7 mouse cellular contexts compared by ENCODE assay signal in genomic region chr11:69366157-69366854, GRCm38 (mm10). TPM values are rescaled to one million over a fixed set of nuclear protein-coding genes. Genes with fewer than 3 reads are reported as not detected.
A peak's percentile ranks its signal among the peaks of the same experiment; 100 is the strongest.
DNase-seq lines count a peak whose midpoint lies in the region; ATAC-seq lines count a peak whose summit lies in the region.

No protein-coding gene starts in this region.

- intact Hi-C loops in gastrocnemius, postnatal 36 days (cut with DNase I): loop anchor here (5.0 kb wide), 1 partner anchor 44 kb away; the partner anchor contains the start of genes Cntrob and Trappc1
- intact Hi-C loops in left cerebral cortex, postnatal 25 days (cut with DNase I): loop anchor here (2.0 to 5.0 kb wide), 3 partner anchors 44 to 269 kb away; partner anchors contain the start of genes Cntrob, Per1 and Trappc1

- H3K9ac ChIP-seq in intestine, embryonic 15.5 days: peak overlapping the region; percentile 58

- peak overlapping the region; percentile 99 for H3K27ac ChIP-seq in intestine, embryonic 15.5 days
- H3K27ac ChIP-seq in midbrain, embryonic 10.5 days (replicated peaks): peak overlapping the region; percentile 100

- ATAC-seq in intestine, embryonic 15.5 days: peak; percentile 87

- no peaks in the 10 kb centered on the region for H3K27me3 ChIP-seq in intestine, embryonic 15.5 days (replicated peaks)
- H3K27me3 ChIP-seq in midbrain, embryonic 10.5 days (ENCODE audit: low read depth, poor library complexity, severe bottlenecking): no peaks in the 10 kb centered on the region

- peak; percentile 97 to 98 for DNase-seq in adrenal gland, adult (ENCODE audit: inconsistent age in 2 of 2, low spot score in 1 of 2)
- peak; percentile 89 for DNase-seq in embryo, embryonic 11.5 days (ENCODE audit: low read depth, low spot score)
- peak; percentile 90 to 94 for DNase-seq in gastrocnemius, postnatal 36 days
- DNase-seq in left cerebral cortex, postnatal 25 days (ENCODE audit: low spot score in 2 of 2): peak; percentile 95 to 99
- DNase-seq in midbrain, embryonic 10.5 days (ENCODE audit: low spot score): peak; percentile 90
- DNase-seq in right cerebral cortex, postnatal 4 days: peak; percentile 97

- peaks cover 7% of the 10 kb centered on the region; the same call in 1 of the 2 replicates for H3K36me3 ChIP-seq in intestine, embryonic 15.5 days
- H3K36me3 ChIP-seq in midbrain, embryonic 10.5 days: peaks cover 32% of the 10 kb centered on the region

- peaks cover 39% of the 10 kb centered on the region for H3K4me1 ChIP-seq in intestine, embryonic 15.5 days (replicated peaks)
- H3K4me1 ChIP-seq in midbrain, embryonic 10.5 days: peaks cover 74% of the 10 kb centered on the region

- 0% methylated on average over 26 of the region's 26 CpGs for WGBS in intestine, embryonic 15.5 days
- under 1% methylated on average over 26 of the region's 26 CpGs for WGBS in midbrain, embryonic 10.5 days

- H3K4me2 ChIP-seq in intestine, embryonic 15.5 days (replicated peaks): peak overlapping the region; percentile 91

- H3K9me3 ChIP-seq in intestine, embryonic 15.5 days: no peaks in the 10 kb centered on the region
- H3K9me3 ChIP-seq in midbrain, embryonic 10.5 days (replicated peaks): no peaks in the 10 kb centered on the region

- H3K4me3 ChIP-seq in intestine, embryonic 15.5 days (replicated peaks): peak overlapping the region; percentile 87
- H3K4me3 ChIP-seq in midbrain, embryonic 10.5 days: peak overlapping the region; percentile 97

RNA-seq across cellular contexts. Expression of gene Chd3, which starts 2.9 kb away (rescaled TPM):
- total RNA-seq in gastrocnemius, postnatal 36 days (2021): 10 to 100 TPM in 1 of 2 experiments, 1 to 10 TPM in 1; 7.6 to 11.2 TPM
- 39.9 and 44.1 TPM in 2 replicates for polyA plus RNA-seq in intestine, embryonic 15.5 days (2015; fragmentation: Nextera tagmentation; extraction: Ambion mirVana)
- 100 to 1,000 TPM; 449 to 474 TPM for total RNA-seq in left cerebral cortex, postnatal 25 days (2021)
- 41.7 and 50.6 TPM in 2 replicates for polyA plus RNA-seq in midbrain, embryonic 10.5 days (2016; fragmentation: Nextera tagmentation; extraction: Ambion mirVana)

RNA-seq across cellular contexts. Expression of gene Rnf227, which starts 26.0 kb away (rescaled TPM):
- under 1 TPM; 0.12 to 0.26 TPM for total RNA-seq in gastrocnemius, postnatal 36 days (2021)
- 10.8 and 10.9 TPM in 2 replicates for polyA plus RNA-seq in intestine, embryonic 15.5 days (2015; fragmentation: Nextera tagmentation; extraction: Ambion mirVana)
- 100 to 1,000 TPM; 141 to 143 TPM for total RNA-seq in left cerebral cortex, postnatal 25 days (2021)
- polyA plus RNA-seq in midbrain, embryonic 10.5 days (2016; fragmentation: Nextera tagmentation; extraction: Ambion mirVana): 18.1 and 24.6 TPM in 2 replicates

RNA-seq across cellular contexts. Expression of gene Naa38, which starts 29.0 kb away (rescaled TPM):
- total RNA-seq in gastrocnemius, postnatal 36 days (2021): 10 to 100 TPM; 58.8 to 67.0 TPM
- polyA plus RNA-seq in intestine, embryonic 15.5 days (2015; fragmentation: Nextera tagmentation; extraction: Ambion mirVana): 154 and 182 TPM in 2 replicates
- total RNA-seq in left cerebral cortex, postnatal 25 days (2021): 100 to 1,000 TPM; 105 to 109 TPM
- polyA plus RNA-seq in midbrain, embryonic 10.5 days (2016; fragmentation: Nextera tagmentation; extraction: Ambion mirVana): 145 and 146 TPM in 2 replicates

RNA-seq across cellular contexts. Expression of gene Cyb5d1, which starts 29.1 kb away (rescaled TPM):
- total RNA-seq in gastrocnemius, postnatal 36 days (2021): 10 to 100 TPM; 24.6 to 26.2 TPM
- polyA plus RNA-seq in intestine, embryonic 15.5 days (2015; fragmentation: Nextera tagmentation; extraction: Ambion mirVana): 22.7 and 24.8 TPM in 2 replicates
- total RNA-seq in left cerebral cortex, postnatal 25 days (2021): 10 to 100 TPM; 35.9 to 41.3 TPM
- 50.4 and 57.3 TPM in 2 replicates for polyA plus RNA-seq in midbrain, embryonic 10.5 days (2016; fragmentation: Nextera tagmentation; extraction: Ambion mirVana)

RNA-seq across cellular contexts. Expression of gene Tmem88, which starts 31.7 kb away (rescaled TPM):
- 1 to 10 TPM; 6.3 to 7.9 TPM for total RNA-seq in gastrocnemius, postnatal 36 days (2021)
- polyA plus RNA-seq in intestine, embryonic 15.5 days (2015; fragmentation: Nextera tagmentation; extraction: Ambion mirVana): 30.7 and 32.1 TPM in 2 replicates
- total RNA-seq in left cerebral cortex, postnatal 25 days (2021): 1 to 10 TPM; 3.6 to 3.8 TPM
- polyA plus RNA-seq in midbrain, embryonic 10.5 days (2016; fragmentation: Nextera tagmentation; extraction: Ambion mirVana): 16.9 and 21.4 TPM in 2 replicates

Comparison
In these comparisons a context has a peak if more than half of its experiments do, and no peak if none do; other contexts are left out.
1. Peak in every context shown above with its lines: DNase-seq, ATAC-seq, H3K4me3 ChIP-seq and H3K27ac ChIP-seq.
2. RNA of gene Chd3, which starts 2.9 kb away (total RNA-seq): 449 to 474 TPM in left cerebral cortex, postnatal 25 days; 7.6 to 11.2 TPM in gastrocnemius, postnatal 36 days; every median in the first group is over 10 times any median in the second.
3. RNA of gene Rnf227, which starts 26.0 kb away (total RNA-seq): 141 to 143 TPM in left cerebral cortex, postnatal 25 days; 0.12 to 0.26 TPM in gastrocnemius, postnatal 36 days; every median in the first group is over 100 times any median in the second.